Mouse (Mus musculus) heart, adult 2 months (tissue): Measurements from ENCODE around the gene Zfp367.

Experiments
- CTCF ChIP-seq: fragments of 200-600 bp; IDR thresholded peaks from 2 replicates; pipeline ENCODE4 v1.8.1; 2022; ENCODE audit warnings: antibody characterized with exemption, mild to moderate bottlenecking, moderate library complexity
- POLR2A ChIP-seq: fragments of 200-500 bp; IDR thresholded peaks from 2 replicates; pipeline ENCODE4 v1.6.1; 2011; ENCODE audit warnings: mild to moderate bottlenecking, low read depth, low read length, control low read depth; ENCODE audit not compliant: insufficient read depth

GRCm38 (mm10) chr13:64105690-64106089 is 47.3 kb downstream of the Zfp367 start:
- TF ChIP-seq POLR2A (no peak), CTCF (no peak)
